Mouse (Mus musculus) heart, embryonic 14.5 days (tissue): ENCODE data around the gene Slc6a19. TPM values are rescaled to one million over a fixed set of nuclear protein-coding genes. Genes with fewer than 3 reads are reported as not detected.
"Not testable (repeated sequence)": the region's sequence is repeated elsewhere in the genome, so short reads cannot be mapped to it uniquely, and the experiment has no call there.

Experiments used
- ATAC-seq: fragments of 200-750 bp; cut with Nextera tagmentation; 2 replicates; pipeline ENCODE4 v1.8.0; 2017; ENCODE audit warnings: low read depth, moderate TSS enrichment; ENCODE audit not compliant: insufficient number of reproducible peaks, insufficient read depth, low FRiP score
- H3K27ac ChIP-seq, 2 experiments: fragments of 200-500 bp in 1 of 2; fragments of 300-500 bp in 1 of 2; sonication (generic) in 1 of 2; replicated peaks in 1 of 2; 2 replicates each; pipeline ENCODE4 v1.5.1; 2012 to 2014; ENCODE audit warnings: low read depth in 2 of 2, low read length in 2 of 2, control low read depth in 1 of 2, mild to moderate bottlenecking in 1 of 2, mixed read lengths in 1 of 2; ENCODE audit not compliant: control insufficient read depth in 1 of 2, insufficient read depth in 1 of 2
- H3K27me3 ChIP-seq: fragments of 300-500 bp; sonication (generic); 2 replicates; pipeline ENCODE4 v1.6.1; 2014; ENCODE audit warnings: mild to moderate bottlenecking, low read length, control low read depth; ENCODE audit not compliant: control insufficient read depth, insufficient read depth
- H3K36me3 ChIP-seq: fragments of 300-500 bp; sonication (generic); 2 replicates; pipeline ENCODE4 v1.6.1; 2014; ENCODE audit warnings: mild to moderate bottlenecking, control low read depth, low read length, mixed read lengths; ENCODE audit not compliant: control insufficient read depth, insufficient read depth
- H3K4me1 ChIP-seq, 2 experiments: fragments of 200-500 bp in 1 of 2; fragments of 300-500 bp in 1 of 2; sonication (generic) in 1 of 2; 2 replicates each; pipeline ENCODE4 v1.6.1; 2012 to 2014; ENCODE audit warnings: low read length in 2 of 2, control low read depth in 1 of 2, mixed read lengths in 1 of 2; ENCODE audit not compliant: control insufficient read depth in 2 of 2, insufficient read depth in 2 of 2
- H3K4me2 ChIP-seq: fragments of 300-500 bp; sonication (generic); 2 replicates; pipeline ENCODE4 v1.6.1; 2014; ENCODE audit warnings: mild to moderate bottlenecking, low read length
- H3K4me3 ChIP-seq, 2 experiments: fragments of 200-500 bp in 1 of 2; fragments of 300-500 bp in 1 of 2; sonication (generic) in 1 of 2; 2 replicates each; pipeline ENCODE4 v1.5.1; 2012 to 2014; ENCODE audit warnings: low read length in 2 of 2, mild to moderate bottlenecking in 2 of 2, control low read depth in 1 of 2, low read depth in 1 of 2, moderate library complexity in 1 of 2; ENCODE audit not compliant: control insufficient read depth in 1 of 2, insufficient read depth in 1 of 2
- H3K9ac ChIP-seq: fragments of 300-500 bp; sonication (generic); 2 replicates; pipeline ENCODE4 v1.6.1; 2014; ENCODE audit warnings: mild to moderate bottlenecking, low read length
- H3K9me3 ChIP-seq: fragments of 300-500 bp; sonication (generic); 2 replicates; pipeline ENCODE4 v1.6.1; 2016; ENCODE audit warnings: low read length, control low read depth; ENCODE audit not compliant: control insufficient read depth
- WGBS: fragments of 180-500 bp; shearing (Covaris S2); extraction: QIAGEN DNeasy Blood & Tissue Kit; methylation state at CpG from one replicate; pipeline ENCODE4 v1.1.7; 2014; 5-methylcytosine and 5-hydroxymethylcytosine counted together
- polyA plus RNA-seq: library from polyadenylated mRNA; unstranded; fragments of >200 nt; fragmentation: Nextera tagmentation; extraction: Ambion mirVana; gene quantifications from 2 replicates; pipeline ENCODE4 v1.2.1, GENCODE M21; 2014

Slc6a19 gene
- polyA plus RNA-seq, 1 experiment from 2014 or later = not detected

- no peak overlapping the region for H3K9ac ChIP-seq
- no peak overlapping the region for H3K27ac ChIP-seq
- H3K36me3 ChIP-seq = no peaks in the 10 kb centered on the region
- ATAC-seq = no peak
- H3K4me3 ChIP-seq = no peak overlapping the region
- no peaks in the 10 kb centered on the region for H3K27me3 ChIP-seq
- WGBS = 66% methylated on average over 3 of the region's 3 CpGs
- no peak overlapping the region for H3K4me2 ChIP-seq
- no peaks in the 10 kb centered on the region for H3K9me3 ChIP-seq
- 0 out of 4 replicates have a peak, but pooled peaks cover 0 to 6% of the 10 kb centered on the region in 2 experiments for H3K4me1 ChIP-seq
These were observed 7.6 kb upstream of the Slc6a19 start for GRCm38 (mm10) chr13:73712228-73712627.

DNA sequence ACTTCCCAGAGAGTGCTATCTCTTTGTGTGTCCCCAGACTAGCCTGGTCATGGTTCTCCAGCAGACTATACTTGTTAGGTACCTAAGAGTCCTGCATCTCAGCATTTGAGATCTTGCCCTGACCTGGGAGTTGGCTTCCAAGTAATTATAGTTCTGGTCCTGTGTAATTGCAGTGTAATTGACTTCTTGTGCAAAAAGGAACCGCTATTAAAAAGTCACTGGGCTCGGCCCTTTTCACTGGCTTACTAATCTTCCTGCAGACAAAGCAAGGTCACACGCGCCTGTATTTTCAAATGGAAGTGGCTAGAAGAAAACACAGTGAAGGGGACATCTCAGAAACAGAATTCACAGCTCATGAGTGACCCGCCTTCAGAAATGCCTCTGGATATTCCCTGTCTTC is 7.1 kb upstream of the Slc6a19 start:
- Histone ChIP-seq H3K36me3 (no peaks in the 10 kb centered on the region), H3K27me3 (no peaks in the 10 kb centered on the region), H3K4me2 (no peak overlapping the region), H3K9ac (no peak overlapping the region), H3K9me3 (no peaks in the 10 kb centered on the region), H3K4me1 (0 out of 4 replicates have a peak, but pooled peaks cover 0 to 6% of the 10 kb centered on the region in 2 experiments), H3K27ac (no peak overlapping the region), H3K4me3 (no peak overlapping the region)
- WGBS = 83% methylated on average over 5 of the region's 5 CpGs
- ATAC-seq = no peak

DNA sequence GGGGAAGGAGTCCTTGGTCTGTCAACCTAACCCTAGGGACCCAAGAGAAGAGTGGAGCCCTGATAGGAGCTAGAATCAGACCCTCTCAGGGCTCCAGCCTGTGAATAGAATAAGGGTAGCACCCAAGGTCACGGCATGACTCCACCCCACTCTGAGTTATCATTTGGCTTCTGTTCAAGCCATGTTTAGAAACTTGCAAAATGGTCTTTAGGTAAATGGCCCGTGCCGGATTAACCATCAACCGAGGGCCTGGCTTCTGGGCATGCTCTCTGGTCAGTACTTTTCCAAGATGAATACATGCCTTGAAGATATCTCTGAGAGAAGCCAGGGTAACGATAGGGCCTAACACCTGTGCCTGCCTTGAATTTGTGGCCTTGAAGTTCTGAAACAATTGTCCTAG is 6.6 kb upstream of the Slc6a19 start:
- no peak for ATAC-seq
- no peak overlapping the region for H3K27ac ChIP-seq
- H3K9ac ChIP-seq = no peak overlapping the region
- H3K36me3 ChIP-seq = no peaks in the 10 kb centered on the region
- H3K4me1 ChIP-seq = 0 out of 4 replicates have a peak, but pooled peaks cover 0 to 6% of the 10 kb centered on the region in 2 experiments
- H3K9me3 ChIP-seq = no peaks in the 10 kb centered on the region
- H3K4me3 ChIP-seq = no peak overlapping the region
- WGBS = 61% methylated on average over 5 of the region's 5 CpGs
- H3K27me3 ChIP-seq = no peaks in the 10 kb centered on the region
- H3K4me2 ChIP-seq = no peak overlapping the region

DNA sequence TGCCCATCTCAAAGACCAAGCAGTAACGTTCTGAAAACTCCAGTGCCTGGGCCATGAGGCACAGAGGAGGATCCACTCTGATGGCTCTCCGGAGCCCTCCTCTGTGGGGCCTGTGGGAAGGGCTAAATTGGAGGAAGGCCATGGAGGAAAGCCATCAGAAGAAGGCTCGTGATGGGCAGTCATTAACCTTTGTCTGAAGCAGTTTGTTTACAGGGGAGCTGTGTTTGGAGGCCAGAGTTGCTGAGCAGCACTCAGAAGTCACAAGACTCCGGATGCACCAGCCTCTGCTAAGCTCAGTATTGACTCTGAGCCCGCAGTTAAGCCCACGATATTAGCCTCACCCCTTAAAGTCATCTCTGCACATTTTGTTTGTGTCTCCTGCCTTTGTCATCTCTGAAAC is 4.8 kb upstream of the Slc6a19 start:
- no peak overlapping the region for H3K9ac ChIP-seq
- no peaks in the 10 kb centered on the region for H3K36me3 ChIP-seq
- no peak overlapping the region for H3K4me2 ChIP-seq
- H3K27me3 ChIP-seq = no peaks in the 10 kb centered on the region
- no peak for ATAC-seq
- no peak overlapping the region for H3K4me3 ChIP-seq
- WGBS = 68% methylated on average over 6 of the region's 6 CpGs
- no peak overlapping the region for H3K27ac ChIP-seq
- 0 out of 4 replicates have a peak, but pooled peaks cover 0 to 6% of the 10 kb centered on the region in 2 experiments for H3K4me1 ChIP-seq
- H3K9me3 ChIP-seq = no peaks in the 10 kb centered on the region

- not testable (repeated sequence) for H3K4me2 ChIP-seq, H3K9ac ChIP-seq, H3K4me1 ChIP-seq, H3K4me3 ChIP-seq, H3K27ac ChIP-seq, H3K9me3 ChIP-seq, H3K36me3 ChIP-seq, ATAC-seq, H3K27me3 ChIP-seq
- 46% methylated on average over 4 of the region's 4 CpGs for WGBS
These were observed 1.2 kb downstream of the Slc6a19 start for GRCm38 (mm10) chr13:73703486-73703885.

- H3K4me2 ChIP-seq = no peak overlapping the region
- ATAC-seq = no peak
- WGBS = 71% methylated on average over 4 of the region's 4 CpGs
These were observed 1.9 kb downstream of the Slc6a19 start for GRCm38 (mm10) chr13:73702776-73703175.

GRCm38 (mm10) chr13:73701161-73701883 is 3.3 kb downstream of the Slc6a19 start:
- H3K4me3 ChIP-seq = no peak overlapping the region
- no peak overlapping the region for H3K9ac ChIP-seq
- no peaks in the 10 kb centered on the region for H3K9me3 ChIP-seq
- H3K36me3 ChIP-seq = no peaks in the 10 kb centered on the region
- no peak for ATAC-seq
- no peak overlapping the region for H3K27ac ChIP-seq
- WGBS = 78% methylated on average over 9 of the region's 9 CpGs
- H3K4me2 ChIP-seq = no peak overlapping the region
- no peaks in the 10 kb centered on the region for H3K4me1 ChIP-seq
- no peaks in the 10 kb centered on the region for H3K27me3 ChIP-seq

More at GRCm38 (mm10) chr13:73702776-73703175, 1.9 kb downstream of the Slc6a19 start:
- no peaks in the 10 kb centered on the region for H3K4me1 ChIP-seq
- H3K9me3 ChIP-seq = no peaks in the 10 kb centered on the region
- no peak overlapping the region for H3K27ac ChIP-seq
- H3K9ac ChIP-seq = no peak overlapping the region
- no peak overlapping the region for H3K4me3 ChIP-seq
- no peaks in the 10 kb centered on the region for H3K36me3 ChIP-seq
- H3K27me3 ChIP-seq = no peaks in the 10 kb centered on the region

DNA sequence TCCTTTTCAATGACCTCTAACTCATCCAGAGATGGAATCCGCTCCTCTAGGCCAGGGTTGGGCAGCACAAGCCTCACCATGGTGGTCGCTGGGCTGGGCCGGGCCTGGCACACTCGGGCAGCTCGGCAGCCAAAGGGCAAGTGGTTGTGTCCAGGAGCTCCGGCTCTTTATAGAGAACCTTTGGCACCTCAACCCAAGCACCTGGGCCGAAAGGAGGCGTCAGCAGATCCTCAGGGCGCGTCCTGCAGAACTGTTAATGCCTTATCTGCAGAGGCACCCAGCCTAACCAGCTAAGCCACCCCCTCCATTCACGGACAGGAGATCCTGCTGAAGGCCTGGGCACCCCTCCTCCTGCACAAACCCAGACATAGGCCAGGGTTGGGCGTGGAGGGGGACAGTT is 4.1 kb downstream of the Slc6a19 start:
- H3K4me2 ChIP-seq = no peak overlapping the region
- ATAC-seq = no peak
- no peaks in the 10 kb centered on the region for H3K36me3 ChIP-seq
- H3K27me3 ChIP-seq = no peaks in the 10 kb centered on the region
- no peaks in the 10 kb centered on the region for H3K9me3 ChIP-seq
- no peak overlapping the region for H3K27ac ChIP-seq
- no peak overlapping the region for H3K9ac ChIP-seq
- WGBS = 81% methylated on average over 12 of the region's 12 CpGs
- H3K4me3 ChIP-seq = no peak overlapping the region
- no peaks in the 10 kb centered on the region for H3K4me1 ChIP-seq
